Mouse (Mus musculus): ENCODE data around the gene Amd1. TPM values are rescaled to one million over a fixed set of nuclear protein-coding genes. Genes with fewer than 3 reads are reported as not detected.

Gene Amd1
- total RNA-seq, 2 experiments from 2014 or later = 148 to 169 TPM

GRCm38 (mm10) chr10:40305989-40306388 is 4.0 kb upstream of the Amd1 start:
- ATAC-seq (replicated peaks; ENCODE audit: poor library complexity, severe bottlenecking) = no peak

DNA sequence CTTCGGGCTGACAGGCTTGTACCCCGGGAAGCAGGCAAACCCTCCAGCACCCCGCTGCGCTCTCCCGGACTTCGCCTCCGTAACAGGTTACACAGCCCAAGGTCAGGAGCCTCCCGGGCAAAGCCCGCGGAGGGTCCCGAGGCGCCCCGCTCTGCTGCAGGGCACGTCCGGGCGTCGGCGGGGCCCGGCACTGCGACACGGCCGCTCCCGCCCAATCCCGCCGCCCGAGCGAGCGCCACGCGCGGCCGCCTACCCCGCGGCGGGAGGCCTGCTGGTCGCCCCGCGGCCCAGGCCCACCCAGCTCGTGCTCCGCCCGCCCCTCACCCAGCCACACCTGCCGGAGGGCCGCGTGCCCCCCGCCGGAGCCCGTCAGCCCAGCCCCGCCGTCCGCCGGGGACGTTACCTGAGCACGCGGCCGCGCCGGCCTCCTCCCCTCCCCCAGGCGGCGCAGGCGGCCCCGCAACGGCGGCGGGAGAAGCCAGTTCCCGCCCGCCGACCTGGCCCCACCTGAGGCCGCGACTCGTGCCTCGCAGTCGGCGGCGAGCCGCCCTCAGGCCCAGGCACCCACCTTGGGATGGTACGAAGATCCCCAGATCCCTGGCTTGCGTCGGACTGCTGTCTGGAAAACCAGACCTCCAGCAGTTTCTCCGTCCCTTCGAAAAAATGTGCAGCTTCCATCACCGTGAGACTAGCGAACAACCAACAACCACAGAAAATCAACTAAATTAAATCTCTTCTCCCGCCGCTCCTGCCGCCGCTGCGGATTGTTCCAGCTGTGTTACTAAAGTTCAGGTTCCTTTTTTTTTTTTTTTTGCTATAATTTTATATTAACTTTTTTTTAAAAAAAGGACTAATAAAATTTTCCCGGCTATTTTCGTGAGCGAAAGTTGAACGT is 558 bp downstream of the Amd1 start:
- 0 out of 2 replicates have a peak, but pooled peaks have one; percentile 4 for ATAC-seq (replicated peaks; ENCODE audit: poor library complexity, severe bottlenecking)

DNA sequence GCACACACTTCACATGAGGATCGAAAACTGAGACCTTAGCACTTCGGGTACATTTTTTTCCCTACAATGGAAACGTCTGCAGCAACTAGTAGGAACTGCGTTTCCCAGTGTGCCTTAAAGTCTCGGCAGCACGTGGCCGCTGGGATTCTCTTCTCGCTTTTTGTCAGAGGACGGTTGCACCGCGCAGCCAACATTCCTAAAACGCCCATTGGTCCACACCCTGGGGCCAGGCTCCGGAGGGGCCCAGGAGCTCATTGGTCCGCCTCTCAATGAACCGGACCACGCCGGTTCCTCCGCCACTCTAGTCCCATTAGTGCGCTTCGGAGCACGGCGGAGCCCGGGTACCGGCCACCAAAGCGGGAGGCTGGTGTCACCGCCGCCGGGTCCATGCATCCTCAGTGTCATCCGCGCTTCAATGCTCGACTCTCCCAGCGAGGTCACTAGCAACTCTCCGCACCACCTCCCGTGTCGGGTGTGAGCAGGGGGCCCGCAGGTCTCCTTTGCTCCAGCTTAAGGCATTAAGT is 1.3 kb downstream of the Amd1 start:
- ATAC-seq (replicated peaks; ENCODE audit: poor library complexity, severe bottlenecking) = peak; percentile 72

- no peak for ATAC-seq (replicated peaks; ENCODE audit: poor library complexity, severe bottlenecking)
Observed at GRCm38 (mm10) chr10:40292640-40293039, 9.3 kb downstream of the Amd1 start.

DNA sequence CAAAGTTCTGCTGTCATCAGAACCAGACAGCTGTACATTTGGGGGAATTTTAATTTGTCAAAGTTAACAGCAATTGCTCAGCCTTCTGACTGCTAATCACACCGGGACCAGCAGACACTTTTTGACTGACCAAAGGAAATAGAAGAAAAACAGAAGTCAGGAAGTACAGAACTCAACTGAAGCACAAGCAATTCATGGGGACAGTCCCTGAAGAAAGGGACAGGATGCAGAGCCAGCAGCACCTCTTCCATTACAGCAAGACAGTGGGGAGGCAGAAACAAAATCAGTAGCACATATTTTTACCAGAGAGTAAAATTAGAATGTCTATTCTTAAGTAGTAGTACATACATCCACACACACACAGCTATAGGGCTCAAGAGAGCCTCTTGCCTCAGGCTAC is 15.2 kb downstream of the Amd1 start:
- ATAC-seq (replicated peaks; ENCODE audit: poor library complexity, severe bottlenecking) = no peak

- ATAC-seq (replicated peaks; ENCODE audit: poor library complexity, severe bottlenecking) = no peak
Observed at GRCm38 (mm10) chr10:40285571-40285970, 16.4 kb downstream of the Amd1 start.

GRCm38 (mm10) chr10:40284997-40285396 is 17.0 kb downstream of the Amd1 start:
- no peak for ATAC-seq (replicated peaks; ENCODE audit: poor library complexity, severe bottlenecking)

DNA sequence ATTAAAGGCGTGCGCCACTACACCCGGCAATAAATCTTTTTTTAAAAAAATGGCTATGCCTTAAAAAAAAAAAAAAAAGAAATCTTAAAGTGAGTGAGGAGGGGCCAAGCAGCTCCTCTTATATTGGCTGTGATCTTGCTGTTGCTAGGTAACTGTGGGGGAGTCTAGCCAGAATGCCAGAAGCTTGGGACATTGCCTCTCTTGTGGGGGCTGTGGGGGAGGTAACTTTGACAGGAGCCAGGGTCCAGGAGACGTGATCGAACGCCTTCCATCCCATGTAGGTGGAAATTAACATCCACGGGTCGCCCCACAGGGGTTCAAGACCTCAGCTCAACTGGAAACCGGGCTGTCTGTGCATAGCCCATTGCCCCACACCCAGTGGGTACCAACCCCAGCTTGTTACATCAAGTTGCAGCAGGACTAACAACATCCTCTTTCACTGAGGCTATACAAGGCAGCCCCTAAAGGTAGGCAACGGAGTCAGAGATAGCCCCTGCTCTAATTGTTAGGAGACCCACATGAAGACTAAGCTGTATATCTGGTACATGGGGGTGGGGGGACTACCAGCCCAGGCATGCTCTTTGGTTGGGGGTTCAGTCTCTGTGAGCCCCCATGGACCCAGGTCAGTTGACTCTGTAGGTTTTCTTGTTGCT is 17.7 kb downstream of the Amd1 start:
- ATAC-seq (replicated peaks; ENCODE audit: poor library complexity, severe bottlenecking) = no peak

- ATAC-seq (replicated peaks; ENCODE audit: poor library complexity, severe bottlenecking) = no peak
Observed at GRCm38 (mm10) chr10:40283636-40284035, 18.4 kb downstream of the Amd1 start.

DNA sequence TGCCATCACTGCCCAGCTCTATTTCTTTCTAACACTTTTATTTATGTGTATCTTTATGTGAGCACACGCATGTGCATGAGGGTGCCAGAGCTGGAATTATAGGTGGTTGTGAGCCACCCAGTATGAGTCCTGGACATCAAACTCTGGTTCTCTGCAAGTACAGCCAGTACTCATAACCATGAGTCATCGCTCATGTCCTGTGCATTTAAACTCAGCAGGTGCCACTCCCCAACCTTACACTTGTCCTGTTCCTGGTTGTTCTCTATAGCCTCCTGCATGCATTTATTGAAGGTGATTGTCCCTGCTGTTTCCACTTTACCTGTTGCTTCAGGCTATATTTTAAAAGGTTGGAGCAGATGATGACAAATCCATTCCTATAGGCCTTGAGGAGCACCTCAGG is 20.4 kb downstream of the Amd1 start:
- no peak for ATAC-seq (replicated peaks; ENCODE audit: poor library complexity, severe bottlenecking)

- ATAC-seq (replicated peaks; ENCODE audit: poor library complexity, severe bottlenecking) = peak; percentile 26; the same call in 1 of the 2 replicates
Observed at GRCm38 (mm10) chr10:40278317-40278716, 23.7 kb downstream of the Amd1 start.

DNA sequence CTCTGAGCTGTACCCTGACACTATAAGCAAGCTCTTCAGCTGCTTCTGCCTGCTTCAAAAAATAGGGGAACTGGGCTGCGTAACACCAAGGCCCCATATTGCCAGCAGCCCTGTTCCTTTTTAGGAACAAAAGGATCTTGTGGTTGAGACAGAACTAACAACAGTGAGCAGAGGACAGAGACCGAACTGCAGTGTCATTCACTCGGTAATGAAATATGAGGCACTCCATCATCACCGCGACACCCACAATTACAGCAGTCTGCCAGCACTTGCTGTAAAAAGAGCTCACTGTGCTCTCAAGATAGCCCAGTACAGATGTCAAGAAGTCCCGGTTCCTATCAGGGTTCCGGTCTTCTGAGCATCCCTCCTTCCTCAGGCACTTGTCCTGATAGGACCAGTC is 26.0 kb downstream of the Amd1 start:
- peak; percentile 98 for ATAC-seq (replicated peaks; ENCODE audit: poor library complexity, severe bottlenecking)

DNA sequence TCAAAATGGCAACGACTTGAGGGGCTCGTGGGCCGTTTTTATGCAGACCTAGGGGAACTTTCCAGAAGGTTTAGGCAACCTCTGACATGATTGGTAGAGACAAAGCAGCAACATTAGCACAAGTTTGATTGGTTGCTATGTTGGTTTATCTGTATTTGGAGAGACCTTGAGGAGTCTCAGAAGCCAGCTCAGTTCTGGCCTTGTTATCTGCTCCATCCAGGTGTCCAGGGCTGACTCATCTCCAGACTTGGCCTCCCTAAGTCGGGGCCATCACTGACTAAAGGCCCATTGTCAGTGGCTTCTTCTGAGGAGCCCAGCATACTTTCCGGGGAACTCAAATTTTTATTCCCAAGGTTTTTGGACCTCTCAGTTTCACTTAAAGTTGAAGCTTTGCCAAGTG is 28.0 kb downstream of the Amd1 start:
- ATAC-seq (replicated peaks; ENCODE audit: poor library complexity, severe bottlenecking) = no peak

DNA sequence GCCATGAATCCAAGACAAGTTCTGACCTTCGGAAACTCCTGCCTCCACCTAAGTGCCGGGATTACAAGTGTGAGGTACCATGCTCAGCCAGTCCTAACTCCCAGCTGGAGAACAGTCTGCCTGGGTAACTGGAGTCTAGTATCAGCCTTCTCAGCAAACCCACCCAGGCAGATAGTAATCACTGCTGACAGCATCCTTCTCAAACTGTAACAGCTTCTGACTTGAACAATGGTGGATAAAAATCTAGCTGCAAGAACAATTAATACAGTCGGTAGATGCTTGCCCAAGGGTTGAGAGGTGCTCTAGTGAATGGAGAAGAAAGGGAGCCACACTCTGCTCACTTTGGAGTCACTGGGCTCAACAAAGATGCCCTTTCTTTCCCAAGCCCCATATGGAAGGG is 30.8 kb downstream of the Amd1 start:
- ATAC-seq (replicated peaks; ENCODE audit: poor library complexity, severe bottlenecking) = no peak

GRCm38 (mm10) chr10:40264920-40265319 is 37.1 kb downstream of the Amd1 start:
- no peak for ATAC-seq (replicated peaks; ENCODE audit: poor library complexity, severe bottlenecking)

GRCm38 (mm10) chr10:40263691-40264090 is 38.3 kb downstream of the Amd1 start:
- no peak for ATAC-seq (replicated peaks; ENCODE audit: poor library complexity, severe bottlenecking)

DNA sequence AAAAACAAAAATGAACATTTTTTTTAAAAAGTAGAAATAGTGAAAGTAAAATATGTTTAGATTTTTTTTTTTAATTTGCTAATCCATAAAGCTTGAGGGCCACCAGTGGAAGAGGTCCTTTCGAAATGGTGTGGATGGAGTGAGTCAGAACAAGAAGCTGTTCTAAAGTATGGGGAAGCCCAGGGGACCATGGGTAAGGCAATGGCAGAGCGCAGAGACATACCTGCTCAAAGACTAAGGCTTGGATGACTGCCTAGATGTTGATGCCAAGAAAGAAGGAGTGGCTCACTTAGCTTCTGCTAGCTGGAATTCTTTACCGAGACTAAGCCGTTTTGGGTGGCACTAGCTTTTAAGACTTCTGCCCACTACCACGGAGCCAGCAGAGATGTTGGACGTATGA is 39.8 kb downstream of the Amd1 start:
- no peak for ATAC-seq (replicated peaks; ENCODE audit: poor library complexity, severe bottlenecking)

DNA sequence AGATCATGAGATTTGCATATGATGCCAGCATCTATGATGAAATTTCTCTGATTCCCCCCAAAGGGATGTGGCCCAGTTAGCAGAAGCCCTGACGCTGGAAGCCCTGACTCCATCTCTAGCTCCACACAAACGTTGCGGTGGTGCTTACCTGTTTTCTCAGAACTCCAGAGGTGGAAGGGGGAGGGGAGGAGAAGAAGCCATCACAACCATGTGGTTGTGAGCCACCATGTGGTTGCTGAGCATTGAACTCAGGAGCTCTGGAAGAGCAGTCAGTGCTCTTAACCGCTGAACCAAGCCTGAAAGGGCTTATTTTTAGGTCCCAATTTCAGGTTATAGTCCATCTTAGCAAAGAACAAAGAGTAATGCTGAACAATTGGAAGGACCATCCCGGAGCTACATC is 41.7 kb downstream of the Amd1 start:
- no peak for ATAC-seq (replicated peaks; ENCODE audit: poor library complexity, severe bottlenecking)

DNA sequence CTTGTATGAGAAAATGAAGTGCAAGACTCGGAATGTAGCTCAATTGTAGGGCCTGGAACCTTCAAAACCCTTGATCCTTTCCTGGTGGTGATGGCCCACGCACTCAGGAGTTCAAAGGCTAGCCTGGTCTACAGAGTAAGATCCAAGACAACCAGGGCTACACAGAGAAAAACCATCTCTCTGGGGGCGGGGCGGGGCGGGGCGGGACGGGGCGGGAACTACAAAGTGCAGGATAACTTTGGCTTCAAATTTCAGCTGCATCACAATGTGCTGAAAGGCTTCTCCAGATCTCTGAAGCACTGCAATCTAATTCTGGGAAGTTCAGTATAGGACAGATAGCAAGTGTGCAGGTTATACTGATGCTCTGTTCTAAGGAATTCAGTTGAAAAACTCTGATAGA is 42.4 kb downstream of the Amd1 start:
- ATAC-seq (replicated peaks; ENCODE audit: poor library complexity, severe bottlenecking) = no peak

- peak; percentile 40 for ATAC-seq (replicated peaks; ENCODE audit: poor library complexity, severe bottlenecking)
Observed at GRCm38 (mm10) chr10:40258976-40259375, 43.0 kb downstream of the Amd1 start.

GRCm38 (mm10) chr10:40258401-40258966 is 43.5 kb downstream of the Amd1 start:
- peak; percentile 60 for ATAC-seq (replicated peaks; ENCODE audit: poor library complexity, severe bottlenecking)

All from granulocyte monocyte progenitor cell, adult 5-6 weeks (primary cell).